Mouse (Mus musculus) kidney, embryonic 14.5 days (tissue): ENCODE results near the gene Ntsr2. TPM values are rescaled to one million over a fixed set of nuclear protein-coding genes. Genes with fewer than 3 reads are reported as not detected.

Source experiments
- ATAC-seq: fragments of 200-750 bp; cut with Nextera tagmentation; 2 replicates; pipeline ENCODE4 v1.8.0; 2017; ENCODE audit warnings: moderate number of reproducible peaks, mild to moderate bottlenecking, moderate TSS enrichment, moderate library complexity; ENCODE audit not compliant: low FRiP score, low TSS enrichment
- H3K27ac ChIP-seq: fragments of 300-500 bp; sonication (generic); 2 replicates; pipeline ENCODE4 v1.5.1; 2014; ENCODE audit warnings: low read depth, mild to moderate bottlenecking, low read length, moderate library complexity, mixed read lengths
- H3K27me3 ChIP-seq: fragments of 300-500 bp; sonication (generic); 2 replicates; pipeline ENCODE4 v1.6.1; 2014; ENCODE audit warnings: mild to moderate bottlenecking, low read length; ENCODE audit not compliant: control insufficient read depth, insufficient read depth
- H3K36me3 ChIP-seq: fragments of 300-500 bp; sonication (generic); 2 replicates; pipeline ENCODE4 v1.6.1; 2014; ENCODE audit warnings: low read length, mixed read lengths; ENCODE audit not compliant: control insufficient read depth, insufficient read depth
- H3K4me1 ChIP-seq: fragments of 300-500 bp; sonication (generic); 2 replicates; pipeline ENCODE4 v1.6.1; 2014; ENCODE audit warnings: low read length, mixed read lengths; ENCODE audit not compliant: control insufficient read depth, insufficient read depth
- H3K4me2 ChIP-seq: fragments of 300-500 bp; sonication (generic); replicated peaks from 2 replicates; pipeline ENCODE4 v1.6.1; 2014; ENCODE audit warnings: low read depth, mild to moderate bottlenecking, low read length
- H3K4me3 ChIP-seq: fragments of 300-500 bp; sonication (generic); 2 replicates; pipeline ENCODE4 v1.5.1; 2014; ENCODE audit warnings: mild to moderate bottlenecking, low read length
- H3K9ac ChIP-seq: fragments of 300-500 bp; sonication (generic); 2 replicates; pipeline ENCODE4 v1.6.1; 2014; ENCODE audit warnings: low read depth, mild to moderate bottlenecking, low read length, moderate library complexity
- H3K9me3 ChIP-seq: fragments of 300-500 bp; sonication (generic); 2 replicates; pipeline ENCODE4 v1.6.1; 2016; ENCODE audit warnings: low read length; ENCODE audit not compliant: control insufficient read depth
- WGBS: fragments of 180-500 bp; shearing (Covaris S2); extraction: QIAGEN DNeasy Blood & Tissue Kit; methylation state at CpG from one replicate; pipeline ENCODE4 v1.1.7; 2014; 5-methylcytosine and 5-hydroxymethylcytosine counted together
- polyA plus RNA-seq: library from polyadenylated mRNA; unstranded; fragments of >200 nt; fragmentation: Nextera tagmentation; extraction: Ambion mirVana; gene quantifications from 2 replicates; pipeline ENCODE4 v1.2.1, GENCODE M21; 2014

Gene Ntsr2
- polyA plus RNA-seq, 1 experiment from 2014 or later, result 0.76 TPM

GRCm38 (mm10) chr12:16643508-16644345, 9.5 kb upstream of the Ntsr2 start:
- H3K4me3 ChIP-seq, result no peak overlapping the region
- no peaks in the 10 kb centered on the region for H3K4me1 ChIP-seq
- H3K36me3 ChIP-seq, result no peaks in the 10 kb centered on the region
- H3K4me2 ChIP-seq, result no peak overlapping the region
- no peak overlapping the region for H3K9ac ChIP-seq
- no peak for ATAC-seq
- 54% methylated on average over 12 of the region's 12 CpGs for whole genome bisulfite sequencing
- H3K27me3 ChIP-seq, result no peaks in the 10 kb centered on the region
- H3K27ac ChIP-seq, result no peak overlapping the region
- no peaks in the 10 kb centered on the region for H3K9me3 ChIP-seq

GRCm38 (mm10) chr12:16644698-16645097, 8.5 kb upstream of the Ntsr2 start:
- 61% methylated on average over 8 of the region's 8 CpGs for WGBS

GRCm38 (mm10) chr12:16646780-16647409, 6.3 kb upstream of the Ntsr2 start:
- Histone ChIP-seq H3K9ac (no peak overlapping the region), H3K27me3 (no peaks in the 10 kb centered on the region), H3K4me1 (no peaks in the 10 kb centered on the region), H3K4me3 (no peak overlapping the region), H3K27ac (no peak overlapping the region), H3K4me2 (no peak overlapping the region), H3K9me3 (no peaks in the 10 kb centered on the region), H3K36me3 (no peaks in the 10 kb centered on the region)
- 55% methylated on average over 9 of the region's 9 CpGs for WGBS
- ATAC-seq, result no peak

More at GRCm38 (mm10) chr12:16644698-16645097, 8.5 kb upstream of the Ntsr2 start:
- Histone ChIP-seq H3K27me3 (no peaks in the 10 kb centered on the region), H3K9ac (no peak overlapping the region), H3K4me1 (no peaks in the 10 kb centered on the region), H3K9me3 (no peaks in the 10 kb centered on the region), H3K27ac (no peak overlapping the region), H3K4me2 (no peak overlapping the region), H3K36me3 (no peaks in the 10 kb centered on the region), H3K4me3 (no peak overlapping the region)
- ATAC-seq, result no peak

- ATAC-seq, result no peak
- Histone ChIP-seq H3K27me3 (peaks cover 2% of the 10 kb centered on the region; the same call in 1 of the 2 replicates), H3K9me3 (no peaks in the 10 kb centered on the region), H3K9ac (no peak overlapping the region), H3K4me2 (no peak overlapping the region), H3K27ac (no peak overlapping the region), H3K4me3 (no peak overlapping the region), H3K4me1 (no peaks in the 10 kb centered on the region), H3K36me3 (no peaks in the 10 kb centered on the region)
- WGBS, result 87% methylated on average over 6 of the region's 6 CpGs
These were observed 4.9 kb upstream of the Ntsr2 start for GRCm38 (mm10) chr12:16648273-16648672.

GRCm38 (mm10) chr12:16649819-16650218, 3.4 kb upstream of the Ntsr2 start:
- Histone ChIP-seq H3K4me1 (no peaks in the 10 kb centered on the region), H3K27ac (no peak overlapping the region), H3K27me3 (peaks cover 18% of the 10 kb centered on the region), H3K4me2 (no peak overlapping the region), H3K9ac (no peak overlapping the region), H3K9me3 (no peaks in the 10 kb centered on the region), H3K4me3 (no peak overlapping the region), H3K36me3 (no peaks in the 10 kb centered on the region)
- 83% methylated on average over 6 of the region's 6 CpGs for WGBS
- no peak for ATAC-seq

GRCm38 (mm10) chr12:16655604-16656003, 2.4 kb downstream of the Ntsr2 start:
- no peak for ATAC-seq
- H3K9me3 ChIP-seq, result no peaks in the 10 kb centered on the region
- peaks cover 25% of the 10 kb centered on the region for H3K27me3 ChIP-seq
- WGBS, result 86% methylated on average over 4 of the region's 4 CpGs
- H3K4me2 ChIP-seq, result no peak overlapping the region
- H3K9ac ChIP-seq, result no peak overlapping the region
- H3K36me3 ChIP-seq, result no peaks in the 10 kb centered on the region
- no peak overlapping the region for H3K4me3 ChIP-seq
- no peak overlapping the region for H3K27ac ChIP-seq
- H3K4me1 ChIP-seq, result no peaks in the 10 kb centered on the region

GRCm38 (mm10) chr12:16656906-16657875, 4.0 kb downstream of the Ntsr2 start:
- no peaks in the 10 kb centered on the region for H3K36me3 ChIP-seq
- no peaks in the 10 kb centered on the region for H3K9me3 ChIP-seq
- WGBS, result 60% methylated on average over 5 of the region's 5 CpGs
- no peak overlapping the region for H3K4me3 ChIP-seq
- H3K27me3 ChIP-seq, result peaks cover 25% of the 10 kb centered on the region
- H3K9ac ChIP-seq, result no peak overlapping the region
- ATAC-seq, result no peak
- H3K4me2 ChIP-seq, result no peak overlapping the region
- H3K27ac ChIP-seq, result no peak overlapping the region
- H3K4me1 ChIP-seq, result no peaks in the 10 kb centered on the region

- Histone ChIP-seq H3K9me3 (no peaks in the 10 kb centered on the region), H3K27ac (no peak overlapping the region), H3K4me1 (no peaks in the 10 kb centered on the region), H3K9ac (no peak overlapping the region), H3K4me3 (no peak overlapping the region), H3K27me3 (no peaks in the 10 kb centered on the region), H3K36me3 (no peaks in the 10 kb centered on the region), H3K4me2 (no peak overlapping the region)
- no peak for ATAC-seq
- 84% methylated on average over 10 of the region's 10 CpGs for WGBS
These were observed 8.3 kb downstream of the Ntsr2 start for GRCm38 (mm10) chr12:16661459-16661858.
